Mouse (Mus musculus) myocyte (in vitro differentiated cells): ENCODE data around the gene Jdp2.

Experiments used
- CEBPB ChIP-seq: IDR thresholded peaks from 2 replicates; pipeline ENCODE4 v1.6.1; 2011; ENCODE audit warnings: mild to moderate bottlenecking, moderate library complexity; ENCODE audit not compliant: poor library complexity, insufficient read depth, severe bottlenecking
- E2F4 ChIP-seq: IDR thresholded peaks from one replicate; pipeline ENCODE4 v1.6.1; 2011; ENCODE audit warnings: mild to moderate bottlenecking, control low read depth, moderate library complexity; ENCODE audit not compliant: insufficient read depth
- MAX ChIP-seq: IDR thresholded peaks from one replicate; pipeline ENCODE4 v1.6.1; 2011; ENCODE audit warnings: low read depth, mild to moderate bottlenecking, control low read depth
- MYOD1 ChIP-seq, 3 experiments: IDR thresholded peaks; one replicate each; pipeline ENCODE4 v1.6.1; 2011; ENCODE audit warnings: control low read depth in 2 of 3, low read depth in 2 of 3, mild to moderate bottlenecking in 2 of 3, moderate library complexity in 1 of 3; ENCODE audit not compliant: insufficient read length in 2 of 3, control insufficient read depth in 1 of 3
- MYOG ChIP-seq, 3 experiments: IDR thresholded peaks; one replicate each; pipeline ENCODE4 v1.6.1; 2011; ENCODE audit warnings: control low read depth in 2 of 3, low read depth in 2 of 3, mild to moderate bottlenecking in 2 of 3; ENCODE audit not compliant: insufficient read length in 2 of 3, control insufficient read depth in 1 of 3, insufficient read depth in 1 of 3
- POLR2A ChIP-seq: IDR thresholded peaks from one replicate; pipeline ENCODE4 v1.6.1; 2011; ENCODE audit warnings: low read depth, mild to moderate bottlenecking, control low read depth, moderate library complexity; ENCODE audit not compliant: insufficient read length
- POLR2AphosphoS2 ChIP-seq: IDR thresholded peaks from one replicate; pipeline ENCODE4 v1.6.1; 2011; ENCODE audit warnings: low read depth, control low read depth; ENCODE audit not compliant: insufficient read length
- REST ChIP-seq: IDR thresholded peaks from one replicate; pipeline ENCODE4 v1.6.1; 2011; ENCODE audit warnings: mild to moderate bottlenecking, control low read depth, moderate library complexity; ENCODE audit not compliant: insufficient read depth, insufficient read length
- SRF ChIP-seq: IDR thresholded peaks from one replicate; pipeline ENCODE4 v1.6.1; 2011; ENCODE audit warnings: low read depth; ENCODE audit not compliant: control insufficient read depth, insufficient read length
- TCF12 ChIP-seq: IDR thresholded peaks from one replicate; pipeline ENCODE4 v1.6.1; 2011; ENCODE audit warnings: mild to moderate bottlenecking, control low read depth; ENCODE audit not compliant: poor library complexity, insufficient read depth, severe bottlenecking
- TCF3 ChIP-seq: IDR thresholded peaks from one replicate; pipeline ENCODE4 v1.6.1; 2011; ENCODE audit warnings: low read depth, control low read depth; ENCODE audit not compliant: insufficient read length
- USF1 ChIP-seq: IDR thresholded peaks from one replicate; pipeline ENCODE4 v1.6.1; 2011; ENCODE audit warnings: low read depth, mild to moderate bottlenecking, control low read depth, moderate library complexity

DNA sequence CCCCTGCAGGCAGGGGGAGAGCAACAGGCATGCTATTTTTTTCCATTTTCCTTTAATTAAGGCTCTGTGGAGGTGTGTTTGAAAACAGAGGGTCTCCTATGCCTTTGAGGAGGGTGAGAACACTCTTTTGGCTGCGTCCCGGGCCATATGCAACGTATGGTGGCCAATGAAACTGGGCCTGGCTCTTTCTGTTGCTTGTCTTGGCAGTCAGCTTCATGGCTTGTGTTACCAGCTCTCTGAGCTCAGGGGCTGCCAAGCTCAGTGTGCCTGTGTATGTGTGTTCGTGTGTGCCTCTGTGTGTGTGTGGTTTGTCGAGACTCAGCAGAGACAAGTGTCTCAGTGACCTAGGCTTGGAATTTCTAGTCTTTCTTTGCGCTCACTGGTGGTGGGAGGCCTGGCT, 2.7 kb downstream of the Jdp2 start:
- no peak for TF ChIP-seq MAX
- TF ChIP-seq POLR2A, result peak; percentile 42
- no peak for TF ChIP-seq CEBPB
- TF ChIP-seq POLR2AphosphoS2, result no peak
- no peak for TF ChIP-seq E2F4
- TF ChIP-seq TCF12, result no peak
- peak in 2 of 3 experiments; percentile 3 to 31 for TF ChIP-seq MYOD1 (IDR thresholded peaks at IDR 0.05; ENCODE audit: control insufficient read depth in 1 of 3, insufficient read length in 2 of 3, low read depth in 2 of 3)
- no peak for TF ChIP-seq MYOG (IDR thresholded peaks at IDR 0.05; ENCODE audit: control insufficient read depth in 1 of 3, insufficient read depth in 1 of 3, insufficient read length in 2 of 3, low read depth in 2 of 3)
- no peak for TF ChIP-seq USF1
- no peak for TF ChIP-seq REST
- no peak for TF ChIP-seq SRF
- no peak for TF ChIP-seq TCF3
